Mouse (Mus musculus) macrophage (primary cell): ENCODE results near the gene 3110040M04Rik. TPM values are rescaled to one million over a fixed set of nuclear protein-coding genes. Genes with fewer than 3 reads are reported as not detected.
"Not testable (repeated sequence)": the region's sequence is repeated elsewhere in the genome, so short reads cannot be mapped to it uniquely, and the experiment has no call there.

Experiments used
- H3K27ac ChIP-seq: fragments of 350-480 bp; formaldehyde crosslinking; 2 replicates; pipeline ENCODE4 v1.9.0; 2021
- H3K36me3 ChIP-seq: fragments of 350-480 bp; formaldehyde crosslinking; 2 replicates; pipeline ENCODE4 v1.9.0; 2021; ENCODE audit errors: inconsistent target
- H3K4me3 ChIP-seq: fragments of 350-480 bp; formaldehyde crosslinking; 2 replicates; pipeline ENCODE4 v1.9.0; 2021; ENCODE audit errors: inconsistent target
- H3K79me2 ChIP-seq: fragments of 350-480 bp; formaldehyde crosslinking; 2 replicates; pipeline ENCODE4 v1.9.0; 2021; ENCODE audit errors: inconsistent target
- WGBS: methylation state at CpG from one replicate; pipeline ENCODE4 v1.1.7; 2026; ENCODE audit warnings: inconsistent platforms; ENCODE audit not compliant: missing documents; 5-methylcytosine and 5-hydroxymethylcytosine counted together
- polyA plus RNA-seq: library from polyadenylated mRNA; stranded (reverse); fragments of 250-400 nt; gene quantifications from 3 replicates; pipeline ENCODE4 v1.2.4, GENCODE M21; 2018; ENCODE audit warnings: inconsistent platforms

Gene 3110040M04Rik
- polyA plus RNA-seq, 1 experiment from 2014 or later: not detected

DNA sequence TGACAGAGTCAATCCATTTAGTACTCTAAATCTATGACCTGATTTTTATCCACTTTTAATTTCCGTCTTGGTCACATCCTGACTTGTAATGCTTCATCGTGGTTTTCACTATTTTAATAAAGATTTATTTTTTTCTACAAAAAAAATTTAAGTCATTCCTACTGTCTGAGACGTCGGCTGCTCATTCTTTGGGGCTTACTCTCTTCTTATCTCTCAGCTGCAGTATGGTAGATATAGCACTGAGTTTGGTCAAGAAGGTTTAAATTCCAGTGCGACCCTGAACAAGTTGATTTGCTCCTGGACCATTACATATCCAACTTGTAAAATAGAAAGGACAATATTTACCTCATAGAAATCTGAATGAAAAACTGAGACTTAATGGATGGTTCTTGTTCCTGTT lies 7.7 kb downstream of the 3110040M04Rik start:
- not testable (repeated sequence) for H3K79me2 ChIP-seq, H3K4me3 ChIP-seq, H3K36me3 ChIP-seq, H3K27ac ChIP-seq
- 80% methylated on average over 4 of the region's 5 CpGs for WGBS

GRCm38 (mm10) chr1:151214862-151215261 lies 10.9 kb downstream of the 3110040M04Rik start:
- no peaks in the 10 kb centered on the region for H3K36me3 ChIP-seq
- WGBS: 39% methylated on average over 2 of the region's 2 CpGs
- H3K79me2 ChIP-seq: no peaks in the 10 kb centered on the region
- no peak overlapping the region for H3K4me3 ChIP-seq
- H3K27ac ChIP-seq: no peak overlapping the region

DNA sequence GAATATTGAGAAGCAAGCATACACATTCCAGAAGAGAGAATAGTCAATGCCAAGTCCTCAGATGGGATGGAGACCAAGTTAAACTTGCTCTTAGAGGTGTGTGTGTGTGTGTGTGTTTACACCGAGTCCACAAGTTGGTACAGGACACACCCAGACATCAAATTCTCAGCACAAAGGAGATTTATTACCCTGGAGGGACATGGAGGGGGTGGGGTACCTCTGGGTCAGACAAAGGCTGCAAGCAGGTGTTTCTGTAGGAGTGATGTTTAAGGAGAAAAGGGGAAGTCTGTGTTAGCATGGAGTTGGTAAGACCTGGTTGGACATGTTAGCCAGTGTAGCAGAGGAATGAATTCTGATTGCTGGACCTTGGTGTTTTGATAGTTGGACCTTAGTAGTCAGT lies 12.1 kb downstream of the 3110040M04Rik start:
- no peak overlapping the region for H3K27ac ChIP-seq
- H3K36me3 ChIP-seq: no peaks in the 10 kb centered on the region
- 20% methylated on average over 1 of the region's 1 CpGs for WGBS
- H3K79me2 ChIP-seq: no peaks in the 10 kb centered on the region
- no peak overlapping the region for H3K4me3 ChIP-seq

DNA sequence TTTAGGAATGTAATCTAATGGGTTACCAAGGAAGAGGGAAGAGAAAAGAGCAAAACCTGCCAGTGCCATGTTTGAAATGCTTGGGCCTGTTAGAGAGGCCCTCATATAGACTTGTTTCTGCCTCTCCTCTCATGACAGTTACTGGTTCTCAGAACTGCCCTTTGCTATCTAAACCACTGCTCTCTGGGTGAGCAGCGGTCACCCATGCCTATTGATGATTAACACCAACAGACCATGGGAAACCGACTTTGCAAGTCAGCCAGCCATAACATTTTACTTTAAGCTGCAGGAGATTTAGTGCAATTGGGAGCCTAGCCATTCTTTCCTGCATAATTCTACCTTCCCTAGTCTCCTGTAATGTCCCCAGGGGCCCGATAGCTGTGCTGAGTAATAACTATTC lies 12.5 kb downstream of the 3110040M04Rik start:
- no peaks in the 10 kb centered on the region for H3K36me3 ChIP-seq
- no peak overlapping the region for H3K27ac ChIP-seq
- no peaks in the 10 kb centered on the region for H3K79me2 ChIP-seq
- H3K4me3 ChIP-seq: no peak overlapping the region
- 100% methylated on average over 3 of the region's 3 CpGs for WGBS

DNA sequence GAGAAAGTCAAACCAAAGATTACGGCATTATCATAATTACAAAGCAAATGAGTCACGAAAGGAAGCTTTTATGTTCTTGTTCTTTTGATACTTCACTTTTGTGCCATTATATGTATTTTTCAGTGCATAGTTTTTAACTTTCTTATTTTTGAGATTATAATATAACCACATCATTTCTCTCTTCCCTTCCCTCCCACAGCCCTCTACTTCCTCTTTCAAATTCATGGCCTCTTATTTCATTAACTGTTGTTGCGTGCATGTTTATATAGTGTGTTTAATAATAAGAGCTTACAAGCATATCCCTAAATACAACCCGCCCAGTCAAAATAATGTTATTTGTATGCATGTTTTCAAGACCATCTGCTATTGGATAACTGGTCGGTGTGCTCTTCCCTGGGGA lies 15.1 kb downstream of the 3110040M04Rik start:
- no peaks in the 10 kb centered on the region for H3K36me3 ChIP-seq
- H3K79me2 ChIP-seq: no peaks in the 10 kb centered on the region
- H3K27ac ChIP-seq: no peak overlapping the region
- no peak overlapping the region for H3K4me3 ChIP-seq
- 69% methylated on average over 5 of the region's 5 CpGs for WGBS

- no peaks in the 10 kb centered on the region for H3K79me2 ChIP-seq
- no peak overlapping the region for H3K27ac ChIP-seq
- no peak overlapping the region for H3K4me3 ChIP-seq
- H3K36me3 ChIP-seq: no peaks in the 10 kb centered on the region
- WGBS: 97% methylated on average over 6 of the region's 7 CpGs
These were observed 16.2 kb downstream of the 3110040M04Rik start for GRCm38 (mm10) chr1:151220098-151220497.

DNA sequence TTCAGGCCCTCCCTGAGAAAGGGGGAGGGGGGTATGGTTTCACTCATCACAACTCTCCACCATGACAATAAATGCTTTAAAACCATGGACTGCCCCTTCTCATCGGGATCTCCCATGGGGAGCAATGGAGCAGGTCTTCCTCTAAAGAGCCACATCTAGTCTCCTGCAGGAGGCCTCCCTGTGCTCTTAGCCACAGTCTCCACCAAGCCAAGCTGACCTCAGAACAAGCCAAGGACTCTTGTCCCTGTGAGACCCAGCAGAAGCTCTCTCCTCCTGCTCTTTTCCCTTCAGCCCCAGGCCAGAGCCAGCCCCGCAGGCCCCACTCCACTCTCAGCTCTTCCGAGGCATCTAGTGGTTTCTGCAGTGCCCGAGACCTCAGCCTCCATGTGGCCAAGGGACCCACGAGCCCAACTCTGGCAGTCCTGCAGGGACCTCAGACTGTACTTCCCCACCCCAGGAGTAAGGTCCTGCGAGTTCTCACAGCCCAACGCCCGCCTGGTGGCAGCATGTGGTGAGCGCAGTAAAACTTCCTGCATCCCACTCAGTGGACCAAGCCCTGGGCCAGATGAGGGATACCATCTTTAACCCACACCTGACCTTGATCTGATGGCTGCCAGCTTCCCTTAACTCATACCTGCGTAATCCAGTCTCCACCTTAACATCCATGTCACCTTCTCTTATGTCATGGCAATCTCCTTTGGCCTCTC lies 18.8 kb downstream of the 3110040M04Rik start:
- WGBS: 89% methylated on average over 10 of the region's 10 CpGs
- Histone ChIP-seq H3K79me2 (no peaks in the 10 kb centered on the region), H3K27ac (no peak overlapping the region), H3K4me3 (no peak overlapping the region), H3K36me3 (no peaks in the 10 kb centered on the region)

- Histone ChIP-seq H3K79me2 (no peaks in the 10 kb centered on the region), H3K4me3 (no peak overlapping the region), H3K27ac (no peak overlapping the region), H3K36me3 (no peaks in the 10 kb centered on the region)
- 100% methylated on average over 1 of the region's 1 CpGs for WGBS
These were observed 19.5 kb downstream of the 3110040M04Rik start for GRCm38 (mm10) chr1:151223377-151223776.

DNA sequence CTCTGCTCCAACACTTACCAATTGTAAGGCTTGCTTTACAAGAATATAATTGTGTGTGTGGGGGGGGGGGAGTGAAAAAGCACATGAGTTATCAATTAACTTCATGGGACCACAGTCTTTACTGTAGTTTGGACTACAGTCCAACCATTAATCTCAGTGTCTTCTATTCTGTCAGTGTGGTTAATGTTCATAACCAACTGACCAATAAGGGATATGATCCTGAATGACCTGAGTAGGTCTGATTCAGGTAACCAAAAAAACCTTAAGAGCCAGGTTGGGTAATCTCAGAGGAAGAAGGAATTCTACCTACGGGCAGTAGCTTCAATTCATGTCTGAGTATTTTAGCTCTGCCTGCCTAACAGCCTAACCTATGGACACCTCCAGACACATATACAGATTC lies 20.6 kb downstream of the 3110040M04Rik start:
- WGBS: 100% methylated on average over 1 of the region's 1 CpGs
- no peak overlapping the region for H3K27ac ChIP-seq
- no peaks in the 10 kb centered on the region for H3K79me2 ChIP-seq
- no peaks in the 10 kb centered on the region for H3K36me3 ChIP-seq
- H3K4me3 ChIP-seq: no peak overlapping the region

DNA sequence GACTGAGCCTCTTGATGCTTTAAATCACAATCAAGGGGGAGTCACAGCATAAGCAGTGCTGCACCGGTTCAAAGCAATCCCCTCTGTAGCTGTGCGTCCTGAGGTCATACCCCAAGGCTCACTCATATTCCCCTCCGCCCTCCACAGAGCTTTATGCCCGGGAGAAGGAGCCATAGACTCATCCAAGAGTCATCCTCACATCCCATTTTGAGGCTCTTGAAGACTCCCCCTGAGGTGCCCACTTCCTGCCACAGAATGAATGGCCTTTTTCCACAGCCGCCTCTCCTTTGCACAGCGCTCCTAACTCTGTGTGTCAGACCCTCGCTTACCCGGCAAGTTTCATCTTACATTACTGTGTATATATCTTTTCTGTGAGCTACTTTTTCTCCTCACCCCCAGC lies 23.6 kb downstream of the 3110040M04Rik start:
- 71% methylated on average over 8 of the region's 8 CpGs for WGBS
- Histone ChIP-seq H3K4me3 (no peak overlapping the region), H3K27ac (no peak overlapping the region), H3K79me2 (no peaks in the 10 kb centered on the region), H3K36me3 (no peaks in the 10 kb centered on the region)

GRCm38 (mm10) chr1:151228320-151228989 lies 24.5 kb downstream of the 3110040M04Rik start:
- whole genome bisulfite sequencing: 43% methylated on average over 1 of the region's 1 CpGs
- Histone ChIP-seq H3K79me2 (no peaks in the 10 kb centered on the region), H3K36me3 (no peaks in the 10 kb centered on the region), H3K27ac (no peak overlapping the region), H3K4me3 (no peak overlapping the region)

GRCm38 (mm10) chr1:151232346-151232745 lies 28.4 kb downstream of the 3110040M04Rik start:
- Histone ChIP-seq H3K79me2 (no peaks in the 10 kb centered on the region), H3K27ac (no peak overlapping the region), H3K36me3 (no peaks in the 10 kb centered on the region), H3K4me3 (no peak overlapping the region)
- 91% methylated on average over 3 of the region's 3 CpGs for WGBS

GRCm38 (mm10) chr1:151233756-151234155 lies 29.8 kb downstream of the 3110040M04Rik start:
- no peak overlapping the region for H3K4me3 ChIP-seq
- 86% methylated on average over 3 of the region's 3 CpGs for WGBS
- no peaks in the 10 kb centered on the region for H3K36me3 ChIP-seq

DNA sequence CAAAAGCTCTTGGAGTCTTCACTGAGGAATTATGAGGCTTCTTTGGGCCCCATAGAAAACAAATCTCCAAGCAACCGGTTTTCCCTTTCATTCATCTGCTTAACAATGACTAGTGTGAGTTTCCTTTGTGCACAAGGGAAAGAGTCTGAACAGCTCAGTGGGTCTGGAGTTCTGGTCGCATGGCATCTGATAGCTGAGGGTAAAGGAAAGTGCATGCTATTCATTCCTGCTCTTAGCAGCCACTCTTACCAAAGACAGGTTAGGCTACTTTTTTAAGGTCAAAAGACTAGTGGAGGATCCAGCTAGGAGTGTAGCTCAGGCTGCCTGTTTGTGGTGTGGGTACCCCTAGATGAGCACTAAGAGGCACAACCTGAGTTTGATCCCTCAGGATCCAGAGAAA lies 31.7 kb downstream of the 3110040M04Rik start:
- Histone ChIP-seq H3K4me3 (no peak overlapping the region), H3K36me3 (no peaks in the 10 kb centered on the region), H3K27ac (no peak overlapping the region), H3K79me2 (no peaks in the 10 kb centered on the region)
- 97% methylated on average over 2 of the region's 2 CpGs for WGBS

More at GRCm38 (mm10) chr1:151233756-151234155, 29.8 kb downstream of the 3110040M04Rik start:
- H3K79me2 ChIP-seq: no peaks in the 10 kb centered on the region
- no peak overlapping the region for H3K27ac ChIP-seq

DNA sequence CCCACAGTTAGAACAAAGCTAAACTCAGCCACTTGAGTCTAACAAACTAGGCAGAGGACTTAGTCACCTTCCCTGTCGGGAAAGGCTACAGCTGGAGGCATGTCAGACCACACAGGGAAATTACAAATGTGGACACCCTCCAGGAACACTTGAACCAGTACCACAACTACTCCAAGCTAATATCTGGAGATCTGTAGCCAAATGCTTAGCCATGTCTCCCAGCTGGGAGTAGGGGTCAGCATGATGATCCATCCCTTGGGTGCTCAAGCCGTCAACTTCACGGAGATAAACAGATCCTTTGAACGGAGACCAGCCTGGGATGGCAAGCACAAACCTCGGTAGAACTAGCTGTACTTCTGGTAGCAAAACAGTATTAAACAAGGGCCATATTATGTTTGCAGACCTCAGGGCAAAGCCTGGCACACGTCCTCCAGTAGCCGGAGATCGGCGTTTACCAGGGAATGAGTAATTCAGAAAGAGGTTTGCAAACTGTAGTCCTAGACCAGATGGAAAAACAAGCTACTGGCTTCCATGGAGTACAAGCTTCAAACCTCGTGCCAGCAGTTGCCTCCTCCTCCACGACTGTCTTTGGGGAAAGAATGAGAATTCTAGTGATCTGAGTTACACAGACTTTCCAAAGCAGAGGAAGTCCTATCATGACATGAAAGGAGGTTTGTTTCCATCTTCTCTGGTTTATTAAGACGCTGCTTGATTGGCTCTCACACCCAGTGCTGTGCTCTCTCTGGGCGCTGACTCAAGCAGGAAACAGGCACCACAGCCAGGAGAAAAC lies 32.4 kb downstream of the 3110040M04Rik start:
- H3K36me3 ChIP-seq: no peaks in the 10 kb centered on the region
- H3K27ac ChIP-seq: no peak overlapping the region
- WGBS: 68% methylated on average over 13 of the region's 13 CpGs
- no peak overlapping the region for H3K4me3 ChIP-seq
- H3K79me2 ChIP-seq: no peaks in the 10 kb centered on the region
